Mouse (Mus musculus): ENCODE results near the gene Atxn2. TPM values are rescaled to one million over a fixed set of nuclear protein-coding genes. Genes with fewer than 3 reads are reported as not detected.

Atxn2 gene
- polyA plus RNA-seq, 1 experiment from 2014 or later, result 43.5 TPM

DNA sequence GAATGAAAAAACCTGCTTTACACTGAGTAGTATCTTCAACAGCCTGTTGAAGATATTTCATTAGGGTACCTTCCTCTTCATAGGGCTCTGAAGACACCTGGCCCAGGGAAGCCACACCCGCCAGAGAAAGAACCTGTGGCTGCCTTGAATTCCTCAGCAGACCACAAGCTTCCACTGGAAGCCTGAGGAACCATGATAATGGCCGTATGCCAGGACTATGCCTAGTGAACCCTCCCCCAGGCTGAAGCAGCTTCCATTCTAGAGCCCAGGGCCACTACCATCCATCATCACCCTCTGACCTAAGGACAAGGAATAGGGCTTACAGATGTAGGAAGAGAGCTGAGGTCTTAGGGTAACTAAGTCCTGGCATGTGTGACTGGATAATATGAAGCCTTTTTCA is 109.0 kb downstream of the Atxn2 start:
- no peak for DNase-seq (ENCODE audit: low spot score)
- H3K9me3 ChIP-seq (replicated peaks; ENCODE audit: control insufficient read depth, low read length), result no peaks in the 10 kb centered on the region
- no peak overlapping the region for H3K4me3 ChIP-seq (ENCODE audit: low read depth, low read length)
- H3K27me3 ChIP-seq (replicated peaks; ENCODE audit: control insufficient read depth, insufficient read depth, low read length), result no peaks in the 10 kb centered on the region
- no peak for ATAC-seq
- H3K27ac ChIP-seq (ENCODE audit: low read depth, low read length), result no peak overlapping the region
- no peak overlapping the region for H3K9ac ChIP-seq (ENCODE audit: low read length)
- 76% methylated on average over 2 of the region's 2 CpGs for WGBS
- peaks cover 61% of the 10 kb centered on the region for H3K36me3 ChIP-seq (ENCODE audit: control insufficient read depth, insufficient read depth, low read length)
- H3K4me2 ChIP-seq (ENCODE audit: low read length), result no peak overlapping the region
- H3K4me1 ChIP-seq (ENCODE audit: control insufficient read depth, insufficient read depth, low read length), result no peaks in the 10 kb centered on the region

DNA sequence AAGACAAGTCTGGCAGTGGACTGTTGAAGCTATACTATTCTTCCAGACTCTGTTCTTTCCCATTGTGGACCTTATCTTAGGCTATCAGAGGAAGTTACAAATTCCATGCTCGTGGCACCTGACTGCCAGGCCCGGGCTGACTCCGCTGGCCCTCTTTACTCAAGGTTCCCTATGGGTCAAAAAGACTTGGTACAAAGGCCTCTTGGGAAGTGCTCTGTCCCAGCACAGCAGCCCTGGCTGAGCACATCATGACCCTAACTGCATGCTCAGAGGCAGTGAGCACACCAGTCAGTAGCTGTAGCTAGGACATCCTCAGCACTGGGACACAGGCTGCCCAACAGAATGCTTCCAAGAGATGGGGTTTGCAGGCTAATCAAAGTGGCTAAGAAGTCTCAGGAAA is 109.5 kb downstream of the Atxn2 start:
- Histone ChIP-seq H3K9me3 (replicated peaks; ENCODE audit: control insufficient read depth, low read length) (no peaks in the 10 kb centered on the region), H3K27me3 (replicated peaks; ENCODE audit: control insufficient read depth, insufficient read depth, low read length) (no peaks in the 10 kb centered on the region), H3K4me3 (ENCODE audit: low read depth, low read length) (no peak overlapping the region), H3K4me1 (ENCODE audit: control insufficient read depth, insufficient read depth, low read length) (no peaks in the 10 kb centered on the region), H3K4me2 (ENCODE audit: low read length) (no peak overlapping the region), H3K27ac (ENCODE audit: low read depth, low read length) (no peak overlapping the region), H3K9ac (ENCODE audit: low read length) (no peak overlapping the region), H3K36me3 (ENCODE audit: control insufficient read depth, insufficient read depth, low read length) (peaks cover 56% of the 10 kb centered on the region)
- DNase-seq (ENCODE audit: low spot score), result no peak
- 95% methylated on average over 3 of the region's 3 CpGs for WGBS
- no peak for ATAC-seq

DNA sequence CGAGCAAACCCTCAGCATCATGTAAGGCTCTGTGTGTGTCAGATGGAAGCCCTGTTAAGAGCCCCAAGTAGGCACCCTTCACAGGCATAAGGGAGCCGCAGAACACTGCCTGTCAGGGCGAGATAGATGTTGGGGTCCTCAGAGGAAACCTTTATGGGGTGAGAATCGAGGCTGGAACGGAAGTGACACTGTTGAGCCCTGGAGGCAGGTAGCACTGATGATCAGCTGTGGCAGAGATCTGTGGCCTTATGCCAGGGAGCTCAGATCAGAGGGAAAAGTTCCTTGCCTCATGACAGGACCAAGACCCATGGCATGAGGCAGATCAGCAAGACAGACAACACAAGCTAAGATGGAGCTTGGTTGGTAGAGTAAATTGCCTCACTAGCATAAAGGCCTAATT is 110.0 kb downstream of the Atxn2 start:
- Histone ChIP-seq H3K4me2 (ENCODE audit: low read length) (no peak overlapping the region), H3K9me3 (replicated peaks; ENCODE audit: control insufficient read depth, low read length) (no peaks in the 10 kb centered on the region), H3K9ac (ENCODE audit: low read length) (no peak overlapping the region), H3K27ac (ENCODE audit: low read depth, low read length) (no peak overlapping the region), H3K4me1 (ENCODE audit: control insufficient read depth, insufficient read depth, low read length) (no peaks in the 10 kb centered on the region), H3K4me3 (ENCODE audit: low read depth, low read length) (no peak overlapping the region), H3K27me3 (replicated peaks; ENCODE audit: control insufficient read depth, insufficient read depth, low read length) (no peaks in the 10 kb centered on the region), H3K36me3 (ENCODE audit: control insufficient read depth, insufficient read depth, low read length) (peaks cover 51% of the 10 kb centered on the region)
- no peak for ATAC-seq
- WGBS, result 93% methylated on average over 5 of the region's 5 CpGs
- DNase-seq (ENCODE audit: low spot score), result no peak

DNA sequence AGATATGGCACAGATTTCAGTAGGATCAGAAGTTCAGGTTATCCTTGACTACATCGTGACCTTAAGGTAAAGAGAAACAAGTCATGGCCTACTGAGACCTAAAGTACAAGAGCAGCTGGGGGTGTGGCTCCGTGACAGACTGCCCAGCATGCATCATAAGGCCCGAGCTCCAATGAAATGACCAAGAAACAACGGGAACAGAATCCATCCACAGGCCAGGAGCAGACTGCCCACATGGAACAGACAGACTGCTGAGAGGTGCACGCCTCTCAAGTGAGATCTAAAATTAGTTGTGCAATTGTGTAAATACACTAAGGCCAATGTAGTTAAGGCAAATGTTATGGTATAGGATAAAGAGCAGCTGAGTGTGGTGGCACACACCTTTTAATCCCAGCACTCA is 110.4 kb downstream of the Atxn2 start:
- no peaks in the 10 kb centered on the region for H3K4me1 ChIP-seq (ENCODE audit: control insufficient read depth, insufficient read depth, low read length)
- 77% methylated on average over 5 of the region's 5 CpGs for WGBS
- H3K27me3 ChIP-seq (replicated peaks; ENCODE audit: control insufficient read depth, insufficient read depth, low read length), result no peaks in the 10 kb centered on the region
- peaks cover 47% of the 10 kb centered on the region for H3K36me3 ChIP-seq (ENCODE audit: control insufficient read depth, insufficient read depth, low read length)
- H3K4me3 ChIP-seq (ENCODE audit: low read depth, low read length), result no peak overlapping the region
- H3K4me2 ChIP-seq (ENCODE audit: low read length), result no peak overlapping the region
- ATAC-seq, result no peak
- DNase-seq (ENCODE audit: low spot score), result no peak
- no peaks in the 10 kb centered on the region for H3K9me3 ChIP-seq (replicated peaks; ENCODE audit: control insufficient read depth, low read length)
- no peak overlapping the region for H3K9ac ChIP-seq (ENCODE audit: low read length)
- no peak overlapping the region for H3K27ac ChIP-seq (ENCODE audit: low read depth, low read length)

DNA sequence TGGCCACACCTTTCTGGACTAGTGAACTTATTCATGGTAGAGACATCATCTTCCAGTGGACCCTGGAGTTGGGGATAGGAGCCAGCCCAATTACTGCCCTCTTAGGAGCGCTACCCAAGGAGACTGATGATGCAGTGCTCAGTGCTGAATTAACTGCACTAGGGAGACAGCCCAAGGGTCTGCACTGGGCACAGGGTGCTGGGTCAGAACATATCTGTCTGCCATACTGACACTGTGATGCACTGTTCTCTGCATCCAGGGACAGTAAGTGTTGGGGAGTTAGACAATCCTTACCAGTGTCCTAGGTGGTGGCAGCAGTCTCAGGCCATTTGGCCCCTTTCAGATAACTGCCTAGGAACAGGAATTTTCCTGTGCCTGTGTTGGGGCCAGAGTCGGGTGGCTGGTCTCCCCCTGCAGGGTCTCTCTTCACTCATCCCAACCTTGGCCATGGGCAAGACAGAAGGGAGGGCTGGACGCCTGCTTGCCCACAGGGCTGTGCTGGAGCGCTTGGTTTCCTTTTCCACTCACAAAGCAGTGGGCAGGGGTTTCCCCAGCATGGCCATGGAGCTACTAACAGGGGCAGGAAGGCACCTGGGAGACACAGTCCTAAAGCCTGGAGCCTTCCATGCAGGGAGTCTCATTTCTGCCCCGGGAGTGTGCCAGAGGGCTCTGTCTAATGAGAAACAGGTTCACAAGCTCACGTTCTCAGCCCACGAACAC is 111.8 kb downstream of the Atxn2 start:
- Histone ChIP-seq H3K27me3 (replicated peaks; ENCODE audit: control insufficient read depth, insufficient read depth, low read length) (no peaks in the 10 kb centered on the region), H3K9me3 (replicated peaks; ENCODE audit: control insufficient read depth, low read length) (no peaks in the 10 kb centered on the region), H3K4me1 (ENCODE audit: control insufficient read depth, insufficient read depth, low read length) (no peaks in the 10 kb centered on the region), H3K27ac (ENCODE audit: low read depth, low read length) (no peak overlapping the region), H3K9ac (ENCODE audit: low read length) (no peak overlapping the region), H3K4me2 (ENCODE audit: low read length) (no peak overlapping the region), H3K36me3 (ENCODE audit: control insufficient read depth, insufficient read depth, low read length) (peaks cover 33% of the 10 kb centered on the region), H3K4me3 (ENCODE audit: low read depth, low read length) (no peak overlapping the region)
- WGBS, result 88% methylated on average over 7 of the region's 7 CpGs
- ATAC-seq (no peak), DNase-seq (ENCODE audit: low spot score) (no peak)

- H3K4me2 ChIP-seq (ENCODE audit: low read length), result no peak overlapping the region
- DNase-seq (ENCODE audit: low spot score) (no peak), ATAC-seq (no peak)
- H3K27me3 ChIP-seq (replicated peaks; ENCODE audit: control insufficient read depth, insufficient read depth, low read length), result no peaks in the 10 kb centered on the region
- no peaks in the 10 kb centered on the region for H3K9me3 ChIP-seq (replicated peaks; ENCODE audit: control insufficient read depth, low read length)
- WGBS, result 86% methylated on average over 1 of the region's 1 CpGs
- peaks cover 26% of the 10 kb centered on the region for H3K36me3 ChIP-seq (ENCODE audit: control insufficient read depth, insufficient read depth, low read length)
- H3K4me3 ChIP-seq (ENCODE audit: low read depth, low read length), result no peak overlapping the region
- no peaks in the 10 kb centered on the region for H3K4me1 ChIP-seq (ENCODE audit: control insufficient read depth, insufficient read depth, low read length)
- H3K9ac ChIP-seq (ENCODE audit: low read length), result no peak overlapping the region
- H3K27ac ChIP-seq (ENCODE audit: low read depth, low read length), result no peak overlapping the region
Observed at GRCm38 (mm10) chr5:121823668-121824067, 112.5 kb downstream of the Atxn2 start.

- 86% methylated on average over 4 of the region's 4 CpGs for whole genome bisulfite sequencing
- Histone ChIP-seq H3K27ac (ENCODE audit: low read depth, low read length) (no peak overlapping the region), H3K4me3 (ENCODE audit: low read depth, low read length) (no peak overlapping the region), H3K9ac (ENCODE audit: low read length) (no peak overlapping the region), H3K27me3 (replicated peaks; ENCODE audit: control insufficient read depth, insufficient read depth, low read length) (no peaks in the 10 kb centered on the region), H3K4me1 (ENCODE audit: control insufficient read depth, insufficient read depth, low read length) (0 out of 2 replicates have a peak, but pooled peaks cover 1% of the 10 kb centered on the region), H3K36me3 (ENCODE audit: control insufficient read depth, insufficient read depth, low read length) (peaks cover 21% of the 10 kb centered on the region), H3K4me2 (ENCODE audit: low read length) (no peak overlapping the region), H3K9me3 (replicated peaks; ENCODE audit: control insufficient read depth, low read length) (no peaks in the 10 kb centered on the region)
- DNase-seq (ENCODE audit: low spot score) (no peak), ATAC-seq (no peak)
Observed at GRCm38 (mm10) chr5:121824121-121824520, 113.0 kb downstream of the Atxn2 start.

DNA sequence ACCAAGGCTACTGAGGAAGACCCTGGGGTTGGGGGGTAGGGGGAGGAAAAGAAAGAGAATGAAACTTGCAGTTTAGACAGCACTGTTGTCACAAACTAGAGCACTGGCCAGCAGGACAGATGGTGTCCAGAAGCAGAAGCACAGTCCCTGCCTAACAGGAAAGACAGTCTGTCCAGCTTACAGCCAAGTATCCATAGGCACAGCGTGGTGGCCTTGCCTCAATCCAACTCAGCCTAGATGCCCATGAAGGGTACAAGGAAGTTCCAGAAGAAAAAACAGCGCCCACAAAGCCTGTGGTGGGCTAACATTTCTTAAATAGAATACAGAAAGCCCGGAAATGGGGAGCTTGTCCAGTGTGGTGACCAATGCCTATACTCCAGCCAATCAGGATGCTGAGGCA is 114.5 kb downstream of the Atxn2 start:
- ATAC-seq (no peak), DNase-seq (ENCODE audit: low spot score) (no peak)
- Histone ChIP-seq H3K9me3 (replicated peaks; ENCODE audit: control insufficient read depth, low read length) (no peaks in the 10 kb centered on the region), H3K27ac (ENCODE audit: low read depth, low read length) (no peak overlapping the region), H3K4me2 (ENCODE audit: low read length) (no peak overlapping the region), H3K27me3 (replicated peaks; ENCODE audit: control insufficient read depth, insufficient read depth, low read length) (peaks cover 4% of the 10 kb centered on the region; the same call in 1 of the 2 replicates), H3K9ac (ENCODE audit: low read length) (no peak overlapping the region), H3K36me3 (ENCODE audit: control insufficient read depth, insufficient read depth, low read length) (peaks cover 11% of the 10 kb centered on the region; the same call in 1 of the 2 replicates), H3K4me3 (ENCODE audit: low read depth, low read length) (no peak overlapping the region), H3K4me1 (ENCODE audit: control insufficient read depth, insufficient read depth, low read length) (0 out of 2 replicates have a peak, but pooled peaks cover 3% of the 10 kb centered on the region)
- 88% methylated on average over 3 of the region's 3 CpGs for WGBS

- no peak overlapping the region for H3K4me3 ChIP-seq (ENCODE audit: low read depth, low read length)
- H3K27me3 ChIP-seq (replicated peaks; ENCODE audit: control insufficient read depth, insufficient read depth, low read length), result peaks cover 4% of the 10 kb centered on the region; the same call in 1 of the 2 replicates
- 60% methylated on average over 4 of the region's 4 CpGs for WGBS
- H3K4me1 ChIP-seq (ENCODE audit: control insufficient read depth, insufficient read depth, low read length), result 0 out of 2 replicates have a peak, but pooled peaks cover 3% of the 10 kb centered on the region
- no peak overlapping the region; the same call in 1 of the 2 replicates for H3K9ac ChIP-seq (ENCODE audit: low read length)
- peaks cover 6% of the 10 kb centered on the region; the same call in 1 of the 2 replicates for H3K36me3 ChIP-seq (ENCODE audit: control insufficient read depth, insufficient read depth, low read length)
- peak; percentile 71 for DNase-seq (ENCODE audit: low spot score)
- no peaks in the 10 kb centered on the region for H3K9me3 ChIP-seq (replicated peaks; ENCODE audit: control insufficient read depth, low read length)
- no peak overlapping the region for H3K27ac ChIP-seq (ENCODE audit: low read depth, low read length)
- peak; percentile 27; the same call in 1 of the 2 replicates for ATAC-seq
- peak overlapping the region; percentile 95 for H3K4me2 ChIP-seq (ENCODE audit: low read length)
Observed at GRCm38 (mm10) chr5:121827876-121828275, 116.7 kb downstream of the Atxn2 start.
